12 mouse cellular contexts compared by ENCODE assay signal in genomic region chr1:159760970-159761369, GRCm38 (mm10).
DNase-seq lines count a peak whose midpoint lies in the region.
"Had no signal": no experiment of that assay in that cellular context is flagged by ENCODE, and none has a peak within 500 bp of the region (broad histone marks: within the 10 kb centered on the region; RNA-seq: fewer than 3 reads in every experiment).

No protein-coding gene starts in this region.

- intact Hi-C loops in left cerebral cortex, postnatal 4 days (cut with DNase I): no loop called here

- no peak overlapping the region for H3K4me3 ChIP-seq in heart, embryonic 10.5 days

- no peaks in the 10 kb centered on the region for H3K4me1 ChIP-seq in heart, embryonic 10.5 days

- peak; percentile 57 to 68 for DNase-seq in cerebellum, postnatal 10 days
- DNase-seq in cerebellum, adult 11 months: no peak
- DNase-seq in layer of hippocampus, postnatal 10 days (ENCODE audit: low spot score in 2 of 2): peak; percentile 28 to 49
- no peak for DNase-seq in layer of hippocampus, adult 18-20 months (ENCODE audit: low spot score in 2 of 2)
- peak; percentile 65 for DNase-seq in NIH3T3 (ENCODE audit: low read depth)
- peak; percentile 44 for DNase-seq in left cerebral cortex, postnatal 4 days
- DNase-seq in retina, postnatal 1 day: no peak
- no peak for DNase-seq in heart, embryonic 10.5 days (ENCODE audit: low spot score)
- DNase-seq: adrenal gland, adult 2 months; B cell, adult 2 months; kidney, postnatal 10 days; lung, postnatal 4 days had no signal

- H3K27me3 ChIP-seq in heart, embryonic 10.5 days (ENCODE audit: insufficient read depth, poor library complexity, severe bottlenecking): no peaks in the 10 kb centered on the region

- H3K9me3 ChIP-seq in heart, embryonic 10.5 days: no peaks in the 10 kb centered on the region

- no peak overlapping the region for H3K27ac ChIP-seq in heart, embryonic 10.5 days

- no peaks in the 10 kb centered on the region for H3K36me3 ChIP-seq in heart, embryonic 10.5 days

Comparison
In these comparisons a context has a peak if more than half of its experiments do, and no peak if none do; other contexts are left out.
1. DNase-seq: peak in cerebellum, postnatal 10 days (2 of 2), layer of hippocampus, postnatal 10 days (2 of 2), NIH3T3 (single experiment) and left cerebral cortex, postnatal 4 days (single experiment); none in cerebellum, adult 11 months (single experiment), layer of hippocampus, adult 18-20 months (0 of 2), retina, postnatal 1 day (single experiment) and heart, embryonic 10.5 days (single experiment).